Mouse (Mus musculus) hindbrain, embryonic 15.5 days (tissue): ENCODE data around the gene Ube3c. TPM values are rescaled to one million over a fixed set of nuclear protein-coding genes. Genes with fewer than 3 reads are reported as not detected.

Experiments
- polyA plus RNA-seq: library from polyadenylated mRNA; unstranded; fragments of >200 nt; fragmentation: Nextera tagmentation; extraction: Ambion mirVana; gene quantifications from 2 replicates; pipeline ENCODE4 v1.2.1, GENCODE M21; 2015

The Ube3c gene
- polyA plus RNA-seq, 1 experiment from 2014 or later, result 38.7 TPM

Other genes with a start within 250 kb of the Ube3c start
- 36.7 and 36.8 TPM in 2 replicates for gene Lmbr1, start 190.9 kb upstream of the Ube3c start, polyA plus RNA-seq
- 17.9 and 19.3 TPM in 2 replicates for gene Nom1, start 134.6 kb upstream of the Ube3c start, polyA plus RNA-seq
- 0.19 and 0.22 TPM in 2 replicates for gene Mnx1, start 90.8 kb upstream of the Ube3c start, polyA plus RNA-seq
- gene Dnajb6, start 166.4 kb downstream of the Ube3c start, polyA plus RNA-seq, result 269 and 274 TPM in 2 replicates
- not detected in 2 replicates for gene Gm5129, start 166.7 kb downstream of the Ube3c start, polyA plus RNA-seq